Mouse (Mus musculus): ENCODE measurements at regions not wholly inside any gene's neighbourhood (a gene's known extent, or its start where the extent isn't known, plus 50 kb on each side); places are given as distances from the start of the nearest gene placed in this dataset.

- WGBS: 71% methylated on average over 3 of the region's 3 CpGs
- no peaks in the 10 kb centered on the region for H3K4me1 ChIP-seq (replicated peaks; ENCODE audit: insufficient read depth, low read length)
- no peak overlapping the region for H3K4me2 ChIP-seq (ENCODE audit: low read length)
- ATAC-seq (replicated peaks; ENCODE audit: low FRiP score, low read depth): no peak
- H3K9me3 ChIP-seq (replicated peaks; ENCODE audit: low read length): no peaks in the 10 kb centered on the region
- no peak for DNase-seq (ENCODE audit: low spot score)
- TF ChIP-seq CTCF (IDR thresholded peaks at IDR 0.05; ENCODE audit: low read depth): no peak
- no peak overlapping the region for H3K4me3 ChIP-seq (replicated peaks; ENCODE audit: low read depth, low read length)
- H3K27ac ChIP-seq: no peak overlapping the region
- H3K9ac ChIP-seq (ENCODE audit: low read depth, low read length): no peak overlapping the region
- no peaks in the 10 kb centered on the region for H3K36me3 ChIP-seq (ENCODE audit: insufficient read depth, low read length)
- no peaks in the 10 kb centered on the region for H3K27me3 ChIP-seq (ENCODE audit: insufficient read depth, low read length)
Measured at GRCm38 (mm10) chr4:75386271-75386938, 108.3 kb upstream of the Dmac1 start.

GRCm38 (mm10) chr4:75359496-75359895 is 81.4 kb upstream of the Dmac1 start:
- no peaks in the 10 kb centered on the region for H3K9me3 ChIP-seq (replicated peaks; ENCODE audit: low read length)
- DNase-seq (ENCODE audit: low spot score): no peak
- no peaks in the 10 kb centered on the region for H3K36me3 ChIP-seq (ENCODE audit: insufficient read depth, low read length)
- no peaks in the 10 kb centered on the region for H3K4me1 ChIP-seq (replicated peaks; ENCODE audit: insufficient read depth, low read length)
- no peak overlapping the region for H3K27ac ChIP-seq
- TF ChIP-seq CTCF (IDR thresholded peaks at IDR 0.05; ENCODE audit: low read depth): no peak
- no peak overlapping the region for H3K9ac ChIP-seq (ENCODE audit: low read depth, low read length)
- H3K4me3 ChIP-seq (replicated peaks; ENCODE audit: low read depth, low read length): no peak overlapping the region
- H3K27me3 ChIP-seq (ENCODE audit: insufficient read depth, low read length): no peaks in the 10 kb centered on the region
- no peak overlapping the region for H3K4me2 ChIP-seq (ENCODE audit: low read length)
- WGBS: 80% methylated on average over 2 of the region's 2 CpGs
- no peak for ATAC-seq (replicated peaks; ENCODE audit: low FRiP score, low read depth)

GRCm38 (mm10) chr4:75355621-75356020 is 77.5 kb upstream of the Dmac1 start:
- DNase-seq (ENCODE audit: low spot score) (no peak), ATAC-seq (replicated peaks; ENCODE audit: low FRiP score, low read depth) (no peak)
- no peak for TF ChIP-seq CTCF (IDR thresholded peaks at IDR 0.05; ENCODE audit: low read depth)
- H3K4me1 ChIP-seq (replicated peaks; ENCODE audit: insufficient read depth, low read length): no peaks in the 10 kb centered on the region
- no peaks in the 10 kb centered on the region for H3K36me3 ChIP-seq (ENCODE audit: insufficient read depth, low read length)
- WGBS: 94% methylated on average over 5 of the region's 9 CpGs
- no peak overlapping the region for H3K9ac ChIP-seq (ENCODE audit: low read depth, low read length)
- H3K9me3 ChIP-seq (replicated peaks; ENCODE audit: low read length): no peaks in the 10 kb centered on the region
- no peak overlapping the region for H3K4me3 ChIP-seq (replicated peaks; ENCODE audit: low read depth, low read length)
- H3K27me3 ChIP-seq (ENCODE audit: insufficient read depth, low read length): no peaks in the 10 kb centered on the region
- H3K27ac ChIP-seq: no peak overlapping the region
- H3K4me2 ChIP-seq (ENCODE audit: low read length): no peak overlapping the region

- ATAC-seq (replicated peaks; ENCODE audit: low FRiP score, low read depth) (no peak), DNase-seq (ENCODE audit: low spot score) (no peak)
- H3K36me3 ChIP-seq (ENCODE audit: insufficient read depth, low read length): no peaks in the 10 kb centered on the region
- H3K4me2 ChIP-seq (ENCODE audit: low read length): no peak overlapping the region
- no peak overlapping the region for H3K9ac ChIP-seq (ENCODE audit: low read depth, low read length)
- H3K4me1 ChIP-seq (replicated peaks; ENCODE audit: insufficient read depth, low read length): no peaks in the 10 kb centered on the region
- H3K27ac ChIP-seq: no peak overlapping the region
- WGBS: 86% methylated on average over 2 of the region's 2 CpGs
- no peak for TF ChIP-seq CTCF (IDR thresholded peaks at IDR 0.05; ENCODE audit: low read depth)
- H3K27me3 ChIP-seq (ENCODE audit: insufficient read depth, low read length): no peaks in the 10 kb centered on the region
- no peak overlapping the region for H3K4me3 ChIP-seq (replicated peaks; ENCODE audit: low read depth, low read length)
- H3K9me3 ChIP-seq (replicated peaks; ENCODE audit: low read length): no peaks in the 10 kb centered on the region
Measured at GRCm38 (mm10) chr4:75334496-75334895, 56.4 kb upstream of the Dmac1 start.

- no peak overlapping the region for H3K27ac ChIP-seq
- no peaks in the 10 kb centered on the region for H3K4me1 ChIP-seq (replicated peaks; ENCODE audit: insufficient read depth, low read length)
- 77% methylated on average over 5 of the region's 5 CpGs for WGBS
- H3K9ac ChIP-seq (ENCODE audit: low read depth, low read length): no peak overlapping the region
- no peak for TF ChIP-seq CTCF (IDR thresholded peaks at IDR 0.05; ENCODE audit: low read depth)
- no peaks in the 10 kb centered on the region for H3K27me3 ChIP-seq (ENCODE audit: insufficient read depth, low read length)
- DNase-seq (ENCODE audit: low spot score): no peak
- no peaks in the 10 kb centered on the region for H3K9me3 ChIP-seq (replicated peaks; ENCODE audit: low read length)
- H3K4me2 ChIP-seq (ENCODE audit: low read length): no peak overlapping the region
- H3K4me3 ChIP-seq (replicated peaks; ENCODE audit: low read depth, low read length): no peak overlapping the region
- ATAC-seq (replicated peaks; ENCODE audit: low FRiP score, low read depth): no peak
- no peaks in the 10 kb centered on the region for H3K36me3 ChIP-seq (ENCODE audit: insufficient read depth, low read length)
Measured at GRCm38 (mm10) chr4:75332791-75333190, 54.7 kb upstream of the Dmac1 start.

GRCm38 (mm10) chr4:75329511-75330171 is 51.5 kb upstream of the Dmac1 start:
- Histone ChIP-seq H3K9me3 (replicated peaks; ENCODE audit: low read length) (no peaks in the 10 kb centered on the region), H3K27ac (no peak overlapping the region), H3K36me3 (ENCODE audit: insufficient read depth, low read length) (no peaks in the 10 kb centered on the region), H3K9ac (ENCODE audit: low read depth, low read length) (no peak overlapping the region), H3K4me2 (ENCODE audit: low read length) (no peak overlapping the region), H3K4me3 (replicated peaks; ENCODE audit: low read depth, low read length) (no peak overlapping the region), H3K27me3 (ENCODE audit: insufficient read depth, low read length) (no peaks in the 10 kb centered on the region), H3K4me1 (replicated peaks; ENCODE audit: insufficient read depth, low read length) (no peaks in the 10 kb centered on the region)
- DNase-seq (ENCODE audit: low spot score) (peak; percentile 52), ATAC-seq (replicated peaks; ENCODE audit: low FRiP score, low read depth) (no peak)
- no peak for TF ChIP-seq CTCF (IDR thresholded peaks at IDR 0.05; ENCODE audit: low read depth)
- WGBS: 51% methylated on average over 6 of the region's 6 CpGs
